In the genomic region with DNA sequence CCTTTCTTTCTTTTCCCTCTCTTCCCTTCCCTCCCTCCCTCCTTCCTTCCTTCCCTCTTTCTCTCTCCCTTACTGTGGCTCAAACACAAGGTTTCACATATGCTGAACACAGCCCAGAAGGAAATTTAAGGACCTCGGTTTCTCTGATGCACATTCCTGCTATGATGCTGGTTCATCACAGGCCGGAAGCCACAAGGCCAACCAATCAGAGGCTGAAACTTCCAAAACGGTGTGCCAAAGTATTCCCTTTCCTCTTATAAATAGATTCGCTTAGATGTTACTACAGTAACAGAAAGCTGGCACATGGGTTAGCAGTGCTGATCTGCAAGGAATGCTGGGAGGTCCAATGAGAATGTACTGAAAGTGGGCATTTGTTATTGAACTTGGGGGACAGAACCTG, we compare ENCODE assay signal across 17 mouse cellular contexts. TPM values are rescaled to one million over a fixed set of nuclear protein-coding genes. Genes with fewer than 3 reads are reported as not detected.
"Had no signal": no experiment of that assay in that cellular context is flagged by ENCODE, and none has a peak within 500 bp of the region (broad histone marks: within the 10 kb centered on the region; RNA-seq: fewer than 3 reads in every experiment).

No protein-coding gene starts in this region.

- H3K4me2 ChIP-seq: intestine, embryonic 15.5 days; liver, embryonic 13.5 days; midbrain, embryonic 12.5 days; midbrain, embryonic 15.5 days; neural tube, embryonic 12.5 days; neural tube, embryonic 15.5 days had no signal

- H3K9me3 ChIP-seq: intestine, embryonic 15.5 days; liver, embryonic 13.5 days; midbrain, embryonic 12.5 days; midbrain, embryonic 15.5 days; neural tube, embryonic 12.5 days; neural tube, embryonic 15.5 days had no signal

- H3K36me3 ChIP-seq: intestine, embryonic 15.5 days; liver, embryonic 13.5 days; midbrain, embryonic 12.5 days; midbrain, embryonic 15.5 days; neural tube, embryonic 12.5 days; neural tube, embryonic 15.5 days had no signal

- DNase-seq: kidney, adult 11 months; kidney, adult 9 months; kidney, postnatal 25 days; liver, embryonic 13.5 days; lung, adult 2 months; lung, postnatal 10 days; right cerebral cortex, adult 18-20 months; thymus, adult 2 months; thymus, postnatal 14 days; thymus, postnatal 4 days had no signal

- H3K27ac ChIP-seq: intestine, embryonic 15.5 days; left cerebral cortex, adult 2 months; liver, embryonic 13.5 days; macrophage; midbrain, embryonic 12.5 days; midbrain, embryonic 15.5 days; neural tube, embryonic 12.5 days; neural tube, embryonic 15.5 days had no signal

- ATAC-seq: intestine, embryonic 15.5 days; midbrain, embryonic 15.5 days had no signal

- H3K4me1 ChIP-seq: liver, embryonic 13.5 days; midbrain, embryonic 12.5 days; midbrain, embryonic 15.5 days; neural tube, embryonic 12.5 days; neural tube, embryonic 15.5 days had no signal

- H3K9ac ChIP-seq: intestine, embryonic 15.5 days; liver, embryonic 13.5 days; midbrain, embryonic 12.5 days; midbrain, embryonic 15.5 days; neural tube, embryonic 12.5 days; neural tube, embryonic 15.5 days had no signal

- H3K4me3 ChIP-seq: intestine, embryonic 15.5 days; left cerebral cortex, adult 2 months; liver, embryonic 13.5 days; midbrain, embryonic 12.5 days; midbrain, embryonic 15.5 days; neural tube, embryonic 12.5 days; neural tube, embryonic 15.5 days had no signal

- H3K27me3 ChIP-seq: intestine, embryonic 15.5 days; liver, embryonic 13.5 days; midbrain, embryonic 12.5 days; midbrain, embryonic 15.5 days; neural tube, embryonic 12.5 days; neural tube, embryonic 15.5 days had no signal

RNA-seq across cellular contexts. Expression of a gene that starts 47.7 kb away (rescaled TPM):
- polyA plus RNA-seq: macrophage had no signal
